Mouse (Mus musculus): ENCODE measurements around the gene Dazap2.

DNA sequence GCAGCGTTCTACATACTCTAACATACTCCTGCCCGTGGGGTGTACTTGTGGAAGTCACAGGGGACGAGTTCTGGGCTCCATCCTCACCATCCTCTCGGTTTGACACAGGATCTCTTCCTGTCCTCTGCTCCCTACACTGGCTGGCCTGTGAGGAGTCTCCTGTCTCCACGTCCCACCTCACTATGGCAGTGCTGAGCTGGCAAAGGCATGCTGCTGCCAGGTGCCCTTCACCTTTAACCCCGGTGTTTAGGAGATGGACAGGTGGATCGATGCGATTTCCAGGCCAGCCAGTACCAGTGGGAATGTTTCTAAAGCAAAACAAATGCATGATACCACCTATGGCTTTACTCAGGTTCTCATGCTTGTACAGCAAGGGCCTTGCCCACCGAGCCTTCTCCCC, 8.6 kb downstream of the Dazap2 start:
- TF ChIP-seq CTCF (IDR thresholded peaks at IDR 0.05; ENCODE audit: borderline replicate concordance, insufficient read depth, low read length) (no peak), POLR2A (IDR thresholded peaks at IDR 0.05; ENCODE audit: low read depth, low read length) (no peak)
